Mouse (Mus musculus) stomach, embryonic 16.5 days (tissue): ENCODE measurements around the gene Map3k13. TPM values are rescaled to one million over a fixed set of nuclear protein-coding genes. Genes with fewer than 3 reads are reported as not detected.
"Not testable (repeated sequence)": the region's sequence is repeated elsewhere in the genome, so short reads cannot be mapped to it uniquely, and the experiment has no call there.

ENCODE experiments used
- ATAC-seq: fragments of 200-750 bp; cut with Nextera tagmentation; 2 replicates; pipeline ENCODE4 v1.8.0; 2017; ENCODE audit warnings: moderate number of reproducible peaks, moderate TSS enrichment; ENCODE audit not compliant: insufficient read depth, low FRiP score
- H3K27ac ChIP-seq: fragments of 300-500 bp; sonication (generic); 2 replicates; pipeline ENCODE4 v1.5.1; 2014; ENCODE audit warnings: low read length
- H3K27me3 ChIP-seq: fragments of 300-500 bp; sonication (generic); 2 replicates; pipeline ENCODE4 v1.6.1; 2014; ENCODE audit warnings: low read length, control low read depth, mixed read lengths; ENCODE audit not compliant: control insufficient read depth, insufficient read depth
- H3K36me3 ChIP-seq: fragments of 300-500 bp; sonication (generic); 2 replicates; pipeline ENCODE4 v1.6.1; 2014; ENCODE audit warnings: low read length; ENCODE audit not compliant: control insufficient read depth, insufficient read depth
- H3K4me1 ChIP-seq: fragments of 300-500 bp; sonication (generic); 2 replicates; pipeline ENCODE4 v1.6.1; 2014; ENCODE audit warnings: low read length, control low read depth, mixed read lengths; ENCODE audit not compliant: control insufficient read depth, insufficient read depth
- H3K4me2 ChIP-seq: fragments of 300-500 bp; sonication (generic); 2 replicates; pipeline ENCODE4 v1.6.1; 2014; ENCODE audit warnings: low read depth, low read length, mixed read lengths
- H3K4me3 ChIP-seq: fragments of 300-500 bp; sonication (generic); replicated peaks from 2 replicates; pipeline ENCODE4 v1.5.1; 2014; ENCODE audit warnings: mild to moderate bottlenecking, low read length
- H3K9ac ChIP-seq: fragments of 300-500 bp; sonication (generic); 2 replicates; pipeline ENCODE4 v1.6.1; 2014; ENCODE audit warnings: low read length
- H3K9me3 ChIP-seq: fragments of 300-500 bp; sonication (generic); replicated peaks from 2 replicates; pipeline ENCODE4 v1.6.1; 2016; ENCODE audit warnings: low read length, control low read depth; ENCODE audit not compliant: control insufficient read depth
- WGBS: fragments of 180-500 bp; shearing (Covaris S2); extraction: QIAGEN DNeasy Blood & Tissue Kit; methylation state at CpG from one replicate; pipeline ENCODE4 v1.1.7; 2014; 5-methylcytosine and 5-hydroxymethylcytosine counted together
- polyA plus RNA-seq: library from polyadenylated mRNA; unstranded; fragments of >200 nt; fragmentation: Nextera tagmentation; extraction: Ambion mirVana; gene quantifications from 2 replicates; pipeline ENCODE4 v1.2.1, GENCODE M21; 2015

Map3k13 gene
- polyA plus RNA-seq, 1 experiment from 2014 or later = 1.2 TPM

DNA sequence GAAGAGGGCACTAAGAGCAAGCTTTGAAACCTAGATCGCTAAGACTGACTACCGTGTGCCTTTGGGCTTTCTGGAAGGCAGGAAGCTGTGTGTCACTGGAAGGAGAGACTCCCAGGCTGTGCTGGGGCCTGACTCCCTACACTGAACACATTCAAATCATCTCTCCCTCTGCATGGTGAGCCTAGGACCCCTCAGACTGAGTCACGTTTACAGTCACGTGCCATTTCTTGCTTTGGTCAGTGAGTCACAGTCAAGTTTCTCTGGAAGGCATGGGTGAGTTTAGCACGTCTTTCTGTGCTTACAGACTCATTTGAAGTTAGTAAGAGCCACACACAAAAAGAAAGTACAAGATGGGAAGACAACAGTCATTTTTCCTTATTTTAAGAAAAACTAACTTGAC, 107.1 kb downstream of the Map3k13 start:
- H3K4me1 ChIP-seq = no peaks in the 10 kb centered on the region
- no peak for ATAC-seq
- no peaks in the 10 kb centered on the region for H3K9me3 ChIP-seq
- H3K36me3 ChIP-seq = no peaks in the 10 kb centered on the region
- no peak overlapping the region for H3K4me3 ChIP-seq
- WGBS = 75% methylated on average over 5 of the region's 5 CpGs
- H3K27me3 ChIP-seq = no peaks in the 10 kb centered on the region
- H3K27ac ChIP-seq = no peak overlapping the region
- H3K9ac ChIP-seq = no peak overlapping the region
- H3K4me2 ChIP-seq = no peak overlapping the region

DNA sequence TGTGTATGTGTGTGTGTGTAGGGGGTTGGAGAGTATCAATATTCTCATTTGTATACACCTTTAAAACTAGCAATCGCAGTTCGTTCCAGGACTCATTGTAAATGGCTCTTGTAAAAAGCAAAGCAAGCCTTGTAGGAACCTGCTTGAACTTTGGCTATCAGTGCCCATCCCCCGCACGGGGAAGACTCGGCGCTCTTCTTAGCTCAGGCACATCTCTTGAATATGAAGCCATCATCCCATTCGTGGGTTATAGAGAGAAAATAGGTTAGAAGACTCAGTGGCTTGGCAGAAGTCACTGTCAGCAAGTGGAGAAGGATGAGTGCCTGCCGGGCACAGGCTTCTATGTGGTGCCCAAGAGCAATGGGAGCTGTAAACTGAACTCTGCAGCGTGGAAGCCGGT, 110.5 kb downstream of the Map3k13 start:
- no peaks in the 10 kb centered on the region for H3K9me3 ChIP-seq
- H3K27ac ChIP-seq = no peak overlapping the region
- H3K27me3 ChIP-seq = no peaks in the 10 kb centered on the region
- H3K9ac ChIP-seq = no peak overlapping the region
- H3K4me2 ChIP-seq = no peak overlapping the region
- no peak overlapping the region for H3K4me3 ChIP-seq
- no peaks in the 10 kb centered on the region for H3K4me1 ChIP-seq
- no peak for ATAC-seq
- 83% methylated on average over 10 of the region's 10 CpGs for WGBS
- H3K36me3 ChIP-seq = no peaks in the 10 kb centered on the region

DNA sequence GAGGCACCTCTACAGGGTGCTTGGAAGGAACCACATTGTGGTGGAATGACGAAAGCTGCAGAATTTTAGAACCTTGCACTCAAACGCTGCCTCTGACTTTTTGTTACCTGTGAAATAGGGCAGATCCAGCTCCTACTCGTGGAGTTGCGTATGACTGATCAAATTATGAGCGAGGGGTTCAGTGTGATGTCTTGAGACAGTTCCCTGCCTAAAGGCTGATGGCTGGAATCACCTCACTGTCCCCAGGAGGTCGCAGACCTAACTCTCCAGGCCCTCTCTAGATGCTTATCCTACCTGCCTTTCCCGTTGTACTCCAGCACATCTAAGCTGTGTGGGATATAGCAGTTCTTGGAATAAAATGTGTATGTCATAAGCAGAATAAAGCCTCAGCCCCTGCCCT, 111.8 kb downstream of the Map3k13 start:
- 88% methylated on average over 7 of the region's 7 CpGs for WGBS
- Histone ChIP-seq H3K9me3 (no peaks in the 10 kb centered on the region), H3K27me3 (no peaks in the 10 kb centered on the region), H3K9ac (no peak overlapping the region), H3K4me1 (no peaks in the 10 kb centered on the region), H3K4me2 (no peak overlapping the region), H3K36me3 (no peaks in the 10 kb centered on the region), H3K27ac (no peak overlapping the region), H3K4me3 (no peak overlapping the region)
- ATAC-seq = no peak

DNA sequence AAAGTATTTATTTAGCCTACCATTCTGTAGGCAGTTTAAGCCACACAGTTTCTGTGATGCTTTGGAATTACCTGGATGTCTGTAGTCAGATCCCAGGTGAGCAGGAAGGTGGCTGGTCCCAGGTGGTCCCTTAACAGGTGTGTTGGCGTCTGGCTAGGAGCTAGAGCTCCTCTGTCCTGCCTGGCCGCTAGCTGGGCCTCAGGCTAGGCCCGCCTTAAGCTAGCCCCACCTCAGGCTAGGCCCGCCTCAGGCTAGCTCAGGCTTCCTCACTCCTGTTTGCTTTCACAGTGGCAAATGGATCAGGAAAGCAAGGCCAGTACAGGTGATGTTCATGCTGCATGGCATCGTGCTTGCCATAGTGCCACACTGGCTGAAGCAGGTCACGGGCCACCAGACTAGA, 112.8 kb downstream of the Map3k13 start:
- H3K27ac ChIP-seq = no peak overlapping the region
- no peak overlapping the region for H3K4me3 ChIP-seq
- no peak overlapping the region for H3K4me2 ChIP-seq
- H3K9ac ChIP-seq = no peak overlapping the region
- ATAC-seq = no peak
- 89% methylated on average over 6 of the region's 6 CpGs for WGBS
- no peaks in the 10 kb centered on the region for H3K36me3 ChIP-seq
- H3K9me3 ChIP-seq = no peaks in the 10 kb centered on the region
- H3K27me3 ChIP-seq = no peaks in the 10 kb centered on the region
- no peaks in the 10 kb centered on the region for H3K4me1 ChIP-seq

DNA sequence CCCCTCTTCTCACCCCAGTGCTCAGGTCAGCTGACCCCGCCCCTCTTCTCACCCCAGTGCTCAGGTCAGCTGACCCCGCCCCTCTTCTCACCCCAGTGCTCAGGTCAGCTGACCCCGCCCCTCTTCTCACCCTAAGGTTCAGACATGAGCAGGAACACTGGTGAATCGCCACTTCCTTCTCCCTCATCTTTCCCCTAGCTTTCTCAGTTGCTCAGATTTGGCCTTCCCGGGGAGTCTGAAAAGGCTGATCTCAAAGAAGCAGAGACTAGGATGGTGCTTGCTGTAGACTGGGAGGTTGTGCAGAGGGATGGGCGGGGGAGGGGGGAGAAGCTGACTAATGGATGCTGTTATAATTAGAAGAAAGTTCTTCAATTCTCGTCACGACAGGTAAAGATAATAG, 114.8 kb downstream of the Map3k13 start:
- not testable (repeated sequence) for H3K9me3 ChIP-seq, H3K27me3 ChIP-seq, H3K4me3 ChIP-seq, H3K27ac ChIP-seq, H3K4me2 ChIP-seq, H3K9ac ChIP-seq, H3K36me3 ChIP-seq, H3K4me1 ChIP-seq, ATAC-seq
- WGBS = 53% methylated on average over 6 of the region's 8 CpGs

DNA sequence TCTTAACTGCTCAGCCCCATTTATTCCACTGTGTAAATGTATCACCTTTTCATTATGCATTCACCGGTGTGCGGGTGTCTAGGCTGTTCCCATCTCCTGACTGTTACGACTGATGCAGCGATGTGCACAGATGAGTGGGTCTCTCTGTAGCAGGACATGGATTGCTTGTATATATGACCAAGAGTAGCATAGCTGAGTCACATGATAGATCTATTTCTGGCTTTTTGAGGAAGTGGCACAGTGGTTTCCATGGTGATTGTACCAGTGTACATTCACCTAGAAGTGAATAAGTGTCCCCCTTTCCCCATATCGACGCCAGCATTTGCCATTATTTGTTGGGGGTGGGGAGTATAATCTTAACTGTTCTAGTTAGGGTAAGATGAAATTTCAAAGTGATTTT, 119.2 kb downstream of the Map3k13 start:
- H3K36me3 ChIP-seq = no peaks in the 10 kb centered on the region
- ATAC-seq = no peak
- no peak overlapping the region for H3K4me2 ChIP-seq
- H3K27me3 ChIP-seq = no peaks in the 10 kb centered on the region
- no peaks in the 10 kb centered on the region for H3K9me3 ChIP-seq
- no peak overlapping the region for H3K9ac ChIP-seq
- H3K4me1 ChIP-seq = no peaks in the 10 kb centered on the region
- WGBS = 83% methylated on average over 6 of the region's 6 CpGs
- H3K4me3 ChIP-seq = no peak overlapping the region
- H3K27ac ChIP-seq = no peak overlapping the region

DNA sequence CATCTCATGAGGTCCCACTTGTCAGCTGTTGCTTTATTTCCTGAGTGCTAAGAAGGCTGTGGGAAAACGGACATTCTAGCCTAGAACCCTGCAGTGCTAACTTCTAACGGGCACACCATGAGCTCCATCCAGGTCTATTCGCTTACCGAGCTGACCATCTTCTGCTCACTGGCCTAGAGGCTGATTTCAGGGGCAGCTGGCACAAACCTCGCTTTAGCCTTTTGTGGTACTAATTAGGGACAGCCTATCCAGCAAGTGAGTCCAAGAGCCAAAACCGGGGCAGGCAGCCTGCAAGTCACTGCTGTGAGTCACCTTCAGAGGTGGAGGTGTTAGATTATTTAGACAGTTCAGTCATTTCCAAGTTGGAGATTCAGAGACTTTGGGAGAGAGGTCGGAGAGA, 122.5 kb downstream of the Map3k13 start:
- Histone ChIP-seq H3K27ac (no peak overlapping the region), H3K36me3 (no peaks in the 10 kb centered on the region), H3K9ac (no peak overlapping the region), H3K4me3 (no peak overlapping the region), H3K27me3 (no peaks in the 10 kb centered on the region), H3K4me2 (no peak overlapping the region), H3K4me1 (no peaks in the 10 kb centered on the region), H3K9me3 (no peaks in the 10 kb centered on the region)
- 78% methylated on average over 7 of the region's 7 CpGs for WGBS
- no peak for ATAC-seq

DNA sequence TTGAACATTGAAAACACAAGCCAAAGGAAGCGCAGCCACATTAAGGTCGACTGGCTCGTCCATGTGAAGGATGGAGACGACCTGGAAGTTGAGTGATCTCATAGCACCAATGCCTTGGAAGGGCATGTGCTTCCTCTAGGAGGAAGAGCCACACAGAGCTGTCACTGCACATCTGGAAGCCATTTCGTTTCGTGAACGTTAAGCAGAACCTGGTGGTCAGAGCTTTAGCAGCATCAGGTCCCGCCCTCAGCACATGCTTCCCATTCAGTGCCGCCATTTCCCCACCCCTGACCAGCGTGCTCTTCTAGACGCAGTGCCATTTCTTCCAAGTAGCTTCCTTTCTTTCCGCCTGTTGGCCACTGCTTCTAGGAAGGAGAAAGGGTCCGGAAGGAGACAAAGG, 134.3 kb downstream of the Map3k13 start:
- H3K27me3 ChIP-seq = no peaks in the 10 kb centered on the region
- H3K4me1 ChIP-seq = no peaks in the 10 kb centered on the region
- no peak overlapping the region for H3K4me3 ChIP-seq
- no peaks in the 10 kb centered on the region for H3K36me3 ChIP-seq
- ATAC-seq = no peak
- no peak overlapping the region for H3K27ac ChIP-seq
- H3K9ac ChIP-seq = no peak overlapping the region
- 79% methylated on average over 13 of the region's 13 CpGs for WGBS
- H3K9me3 ChIP-seq = no peaks in the 10 kb centered on the region
- H3K4me2 ChIP-seq = no peak overlapping the region

DNA sequence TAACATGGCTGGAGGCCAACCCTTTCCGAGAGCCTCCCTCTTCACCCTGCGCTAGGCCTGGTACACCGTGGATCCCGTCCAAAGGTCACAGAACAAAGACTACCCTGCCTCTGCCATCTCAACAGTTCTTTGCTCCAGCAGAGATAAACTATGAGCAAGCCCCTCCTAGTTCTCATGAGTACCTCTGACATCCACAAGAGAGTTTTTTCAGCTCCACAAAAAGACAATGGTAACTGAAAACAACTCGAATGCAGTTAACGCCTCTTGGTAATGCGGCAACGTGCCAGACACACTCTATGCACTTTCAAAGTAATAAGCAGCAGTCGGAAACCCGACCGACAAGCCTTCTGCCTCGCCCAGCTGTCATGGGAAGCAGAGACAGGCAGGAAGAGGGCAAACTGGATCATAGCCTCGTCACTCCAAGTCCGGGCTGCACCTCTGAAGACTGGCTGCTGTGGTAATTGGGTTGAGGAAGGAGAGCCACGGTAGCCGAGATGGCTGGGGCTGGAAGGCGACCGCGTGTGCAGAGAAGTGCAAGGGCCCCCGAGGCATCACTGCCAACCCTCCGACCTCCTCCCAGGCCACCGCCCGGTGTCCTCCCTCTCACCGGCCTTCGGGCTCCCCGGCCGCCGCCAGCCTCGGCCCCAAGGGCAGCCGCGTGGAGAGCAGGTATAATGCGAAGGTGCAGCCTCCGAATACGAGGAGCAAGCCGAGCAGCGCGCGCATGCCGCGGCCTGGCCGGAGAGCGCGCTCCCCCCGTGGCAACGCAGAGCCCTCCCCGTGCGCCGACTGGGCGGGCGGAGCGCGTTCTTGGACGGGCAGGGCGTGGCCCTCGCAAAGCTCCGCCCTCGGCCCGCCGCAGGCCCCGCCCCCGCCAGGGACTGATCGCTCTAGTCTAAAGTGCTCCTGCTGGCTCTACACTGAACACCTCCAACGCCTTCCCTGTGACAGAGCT, 152.9 kb downstream of the Map3k13 start, which contains the start of gene Tmem41a:
TSS of gene Tmem41a (minus strand) at position 792 of the 955 bp plus-strand sequence.
- Histone ChIP-seq H3K9ac (peak within 1 kb of the TSS; percentile 80), H3K27ac (peak within 1 kb of the TSS; percentile 78), H3K9me3 (no peaks in the 10 kb centered on the region), H3K27me3 (no peaks in the 10 kb centered on the region), H3K4me2 (peak within 1 kb of the TSS; percentile 58), H3K4me1 (0 out of 2 replicates have a peak, but pooled peaks cover 3% of the 10 kb centered on the region), H3K4me3 (peak within 1 kb of the TSS; percentile 69), H3K36me3 (no peaks in the 10 kb centered on the region)
- ATAC-seq = peak; percentile 99
- under 1% methylated on average over 63 of the region's 63 CpGs for WGBS
